Mouse (Mus musculus): ENCODE measurements around the gene Insl6. TPM values are rescaled to one million over a fixed set of nuclear protein-coding genes. Genes with fewer than 3 reads are reported as not detected.
A peak's percentile ranks its signal among the peaks of the same experiment; 100 is the strongest.

Insl6 gene
- polyA plus RNA-seq, 1 experiment from 2014 or later = 1.6 TPM

DNA sequence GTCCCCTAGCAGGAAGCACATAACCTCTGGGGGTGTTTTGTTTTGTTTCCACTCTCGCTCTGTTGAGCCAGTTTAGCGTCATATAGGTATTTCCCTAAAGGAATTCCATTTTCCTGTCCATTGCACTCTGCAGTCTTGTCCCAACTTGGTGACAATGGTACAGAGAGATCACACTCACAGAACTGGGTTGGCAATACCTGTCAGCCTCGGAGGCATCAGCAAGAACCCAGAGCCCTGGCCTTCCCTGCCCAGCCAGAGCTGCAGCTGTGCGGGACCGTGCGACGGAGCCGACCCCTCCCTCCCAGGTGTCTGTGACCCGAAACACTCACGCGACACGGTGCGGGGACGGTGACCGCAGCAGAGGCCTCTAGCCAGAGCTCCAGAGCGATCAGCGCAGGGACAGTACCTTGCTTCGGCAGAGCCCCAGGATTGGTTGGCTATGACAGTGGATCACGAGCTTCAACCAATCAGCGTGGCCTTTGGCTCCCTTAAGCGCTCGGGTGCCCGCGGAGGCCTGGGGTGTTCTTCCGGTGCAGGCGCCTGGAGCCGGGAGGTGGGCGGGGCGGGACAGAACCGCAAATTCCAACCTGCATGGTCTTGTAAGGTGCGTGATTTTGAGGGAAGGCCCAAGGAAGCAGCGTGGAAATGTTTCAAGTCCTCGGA lies 36.4 kb upstream of the Insl6 start:
- Histone ChIP-seq H3K4me3 (ENCODE audit: low read depth, low read length) (peak overlapping the region; percentile 69), H3K9ac (replicated peaks; ENCODE audit: low read depth, low read length) (peak overlapping the region; percentile 78), H3K27me3 (ENCODE audit: control insufficient read depth, insufficient read depth, low read length) (no peaks in the 10 kb centered on the region), H3K9me3 (ENCODE audit: control insufficient read depth, low read length) (no peaks in the 10 kb centered on the region), H3K27ac (ENCODE audit: low read depth, low read length) (peak overlapping the region; percentile 29; the same call in 1 of the 2 replicates), H3K36me3 (ENCODE audit: control insufficient read depth, insufficient read depth, low read length) (peaks cover 5% of the 10 kb centered on the region; the same call in 1 of the 2 replicates), H3K4me2 (ENCODE audit: low read depth, low read length) (peak overlapping the region; percentile 53), H3K4me1 (ENCODE audit: control insufficient read depth, insufficient read depth, low read length) (peaks cover 5% of the 10 kb centered on the region; the same call in 1 of the 2 replicates)
- peak; percentile 100 for ATAC-seq (ENCODE audit: low read depth)
- WGBS = 3% methylated on average over 33 of the region's 33 CpGs

DNA sequence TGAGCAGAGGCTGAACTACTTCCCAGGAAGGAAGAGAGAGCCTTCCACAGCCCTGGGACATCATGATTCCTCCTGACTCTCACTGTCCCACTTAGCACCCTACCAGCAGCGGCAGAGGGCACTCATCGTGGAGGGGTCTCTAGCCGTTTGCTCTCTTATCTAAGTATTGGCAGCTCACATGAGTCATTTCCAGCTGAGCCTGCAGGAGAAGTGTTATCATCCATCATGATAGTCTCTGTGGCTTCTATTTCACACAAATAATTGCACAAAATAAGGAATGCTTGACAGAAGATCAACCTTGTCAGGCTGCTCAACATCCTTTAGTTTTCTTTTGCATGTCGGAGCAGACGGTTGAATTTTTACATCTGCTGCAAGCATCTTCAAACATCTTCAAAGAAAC lies 35.1 kb upstream of the Insl6 start:
- Histone ChIP-seq H3K4me3 (ENCODE audit: low read depth, low read length) (no peak overlapping the region), H3K9me3 (ENCODE audit: control insufficient read depth, low read length) (no peaks in the 10 kb centered on the region), H3K27ac (ENCODE audit: low read depth, low read length) (no peak overlapping the region), H3K4me2 (ENCODE audit: low read depth, low read length) (no peak overlapping the region), H3K36me3 (ENCODE audit: control insufficient read depth, insufficient read depth, low read length) (peaks cover 5% of the 10 kb centered on the region; the same call in 1 of the 2 replicates), H3K27me3 (ENCODE audit: control insufficient read depth, insufficient read depth, low read length) (no peaks in the 10 kb centered on the region), H3K4me1 (ENCODE audit: control insufficient read depth, insufficient read depth, low read length) (peaks cover 5% of the 10 kb centered on the region; the same call in 1 of the 2 replicates), H3K9ac (replicated peaks; ENCODE audit: low read depth, low read length) (no peak overlapping the region)
- ATAC-seq (ENCODE audit: low read depth) = no peak
- WGBS = 90% methylated on average over 5 of the region's 5 CpGs

DNA sequence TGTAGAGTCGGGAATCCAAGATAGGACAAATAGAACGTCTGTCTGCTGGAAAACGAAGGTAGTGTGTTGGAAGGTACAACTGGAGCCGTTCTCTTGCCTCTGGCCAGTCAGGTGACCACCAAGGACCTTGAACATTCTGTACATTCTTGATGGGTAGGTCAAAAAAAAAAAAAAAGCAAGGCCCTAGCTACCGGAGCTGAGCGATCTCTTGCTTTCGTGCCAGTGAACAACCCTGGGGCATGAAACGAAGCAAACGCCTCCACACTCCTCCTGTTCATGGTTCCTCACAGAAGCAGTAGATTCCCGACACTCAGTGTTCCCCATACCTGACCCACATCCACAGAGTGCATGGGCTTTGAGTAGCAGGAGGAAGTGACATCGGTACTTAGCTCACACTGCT lies 31.1 kb upstream of the Insl6 start:
- no peak for ATAC-seq (ENCODE audit: low read depth)
- no peak overlapping the region for H3K4me2 ChIP-seq (ENCODE audit: low read depth, low read length)
- H3K36me3 ChIP-seq (ENCODE audit: control insufficient read depth, insufficient read depth, low read length) = peaks cover 5% of the 10 kb centered on the region; the same call in 1 of the 2 replicates
- WGBS = 92% methylated on average over 11 of the region's 11 CpGs
- H3K4me1 ChIP-seq (ENCODE audit: control insufficient read depth, insufficient read depth, low read length) = no peaks in the 10 kb centered on the region
- no peaks in the 10 kb centered on the region for H3K9me3 ChIP-seq (ENCODE audit: control insufficient read depth, low read length)
- H3K9ac ChIP-seq (replicated peaks; ENCODE audit: low read depth, low read length) = no peak overlapping the region
- no peak overlapping the region for H3K4me3 ChIP-seq (ENCODE audit: low read depth, low read length)
- H3K27ac ChIP-seq (ENCODE audit: low read depth, low read length) = no peak overlapping the region
- no peaks in the 10 kb centered on the region for H3K27me3 ChIP-seq (ENCODE audit: control insufficient read depth, insufficient read depth, low read length)

GRCm38 (mm10) chr19:29354895-29355877 lies 30.0 kb upstream of the Insl6 start:
- 4% methylated on average over 20 of the region's 20 CpGs for WGBS
- peak; percentile 60 for ATAC-seq (ENCODE audit: low read depth)
- H3K9ac ChIP-seq (replicated peaks; ENCODE audit: low read depth, low read length) = no peak overlapping the region
- H3K4me2 ChIP-seq (ENCODE audit: low read depth, low read length) = peak overlapping the region; percentile 47
- H3K9me3 ChIP-seq (ENCODE audit: control insufficient read depth, low read length) = no peaks in the 10 kb centered on the region
- H3K4me1 ChIP-seq (ENCODE audit: control insufficient read depth, insufficient read depth, low read length) = no peaks in the 10 kb centered on the region
- H3K27ac ChIP-seq (ENCODE audit: low read depth, low read length) = no peak overlapping the region
- no peaks in the 10 kb centered on the region for H3K27me3 ChIP-seq (ENCODE audit: control insufficient read depth, insufficient read depth, low read length)
- peak overlapping the region; percentile 1; the same call in 1 of the 2 replicates for H3K4me3 ChIP-seq (ENCODE audit: low read depth, low read length)
- H3K36me3 ChIP-seq (ENCODE audit: control insufficient read depth, insufficient read depth, low read length) = peaks cover 5% of the 10 kb centered on the region; the same call in 1 of the 2 replicates

- whole genome bisulfite sequencing = 13% methylated on average over 5 of the region's 5 CpGs
- Histone ChIP-seq H3K27me3 (ENCODE audit: control insufficient read depth, insufficient read depth, low read length) (no peaks in the 10 kb centered on the region), H3K27ac (ENCODE audit: low read depth, low read length) (no peak overlapping the region), H3K9ac (replicated peaks; ENCODE audit: low read depth, low read length) (no peak overlapping the region), H3K4me3 (ENCODE audit: low read depth, low read length) (no peak overlapping the region), H3K4me2 (ENCODE audit: low read depth, low read length) (no peak overlapping the region), H3K4me1 (ENCODE audit: control insufficient read depth, insufficient read depth, low read length) (no peaks in the 10 kb centered on the region), H3K36me3 (ENCODE audit: control insufficient read depth, insufficient read depth, low read length) (no peaks in the 10 kb centered on the region), H3K9me3 (ENCODE audit: control insufficient read depth, low read length) (no peaks in the 10 kb centered on the region)
- ATAC-seq (ENCODE audit: low read depth) = no peak
Observed at GRCm38 (mm10) chr19:29350991-29351390, 25.8 kb upstream of the Insl6 start.

DNA sequence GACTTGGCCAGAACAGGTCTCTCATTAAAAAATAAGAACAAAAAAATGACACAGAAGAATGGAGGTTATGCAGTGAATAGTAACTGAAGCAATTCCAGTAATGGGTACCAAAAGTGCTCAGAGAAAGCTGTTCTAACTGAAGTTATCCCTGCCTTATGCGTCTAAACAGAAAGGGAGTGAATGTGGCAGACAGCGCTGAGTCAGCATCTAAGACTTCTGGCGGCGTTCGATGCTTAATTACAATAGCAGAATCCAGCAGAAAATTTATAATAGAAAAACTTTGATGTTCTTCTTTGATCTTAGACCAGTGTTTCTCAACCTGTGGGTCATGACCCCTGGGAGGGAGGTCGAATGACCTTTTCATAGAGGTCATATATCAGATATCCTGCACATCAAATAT lies 20.5 kb upstream of the Insl6 start:
- Histone ChIP-seq H3K9ac (replicated peaks; ENCODE audit: low read depth, low read length) (no peak overlapping the region), H3K4me1 (ENCODE audit: control insufficient read depth, insufficient read depth, low read length) (no peaks in the 10 kb centered on the region), H3K9me3 (ENCODE audit: control insufficient read depth, low read length) (no peaks in the 10 kb centered on the region), H3K4me3 (ENCODE audit: low read depth, low read length) (no peak overlapping the region), H3K36me3 (ENCODE audit: control insufficient read depth, insufficient read depth, low read length) (no peaks in the 10 kb centered on the region), H3K27ac (ENCODE audit: low read depth, low read length) (no peak overlapping the region), H3K27me3 (ENCODE audit: control insufficient read depth, insufficient read depth, low read length) (no peaks in the 10 kb centered on the region), H3K4me2 (ENCODE audit: low read depth, low read length) (no peak overlapping the region)
- WGBS = 81% methylated on average over 6 of the region's 6 CpGs
- ATAC-seq (ENCODE audit: low read depth) = no peak

- no peak overlapping the region for H3K27ac ChIP-seq (ENCODE audit: low read depth, low read length)
- no peak for ATAC-seq (ENCODE audit: low read depth)
- no peaks in the 10 kb centered on the region for H3K36me3 ChIP-seq (ENCODE audit: control insufficient read depth, insufficient read depth, low read length)
- no peaks in the 10 kb centered on the region for H3K27me3 ChIP-seq (ENCODE audit: control insufficient read depth, insufficient read depth, low read length)
- no peak overlapping the region for H3K9ac ChIP-seq (replicated peaks; ENCODE audit: low read depth, low read length)
- H3K4me2 ChIP-seq (ENCODE audit: low read depth, low read length) = no peak overlapping the region
- H3K9me3 ChIP-seq (ENCODE audit: control insufficient read depth, low read length) = no peaks in the 10 kb centered on the region
- no peak overlapping the region for H3K4me3 ChIP-seq (ENCODE audit: low read depth, low read length)
- no peaks in the 10 kb centered on the region for H3K4me1 ChIP-seq (ENCODE audit: control insufficient read depth, insufficient read depth, low read length)
Observed at GRCm38 (mm10) chr19:29344868-29345267, 19.7 kb upstream of the Insl6 start.

DNA sequence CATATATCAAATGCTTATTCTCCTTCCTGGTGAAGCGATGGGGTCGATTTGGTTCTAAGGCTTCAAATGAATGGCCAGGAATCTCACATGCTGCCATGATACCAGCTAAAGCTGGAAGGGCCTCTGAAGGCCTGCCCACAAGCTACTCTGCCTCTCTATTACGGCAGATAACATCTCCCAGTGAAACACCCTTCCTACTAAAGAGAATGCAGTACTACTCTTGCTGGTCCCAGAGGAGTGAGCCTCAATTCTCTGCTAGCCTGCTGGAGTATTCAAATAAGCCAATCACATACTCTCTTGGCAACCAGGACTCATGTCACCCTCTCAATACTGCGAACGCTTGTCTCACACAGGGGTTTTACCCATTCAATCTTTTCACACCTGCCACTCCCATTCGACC lies 17.1 kb upstream of the Insl6 start:
- Histone ChIP-seq H3K4me3 (ENCODE audit: low read depth, low read length) (no peak overlapping the region), H3K4me2 (ENCODE audit: low read depth, low read length) (no peak overlapping the region), H3K36me3 (ENCODE audit: control insufficient read depth, insufficient read depth, low read length) (no peaks in the 10 kb centered on the region), H3K27me3 (ENCODE audit: control insufficient read depth, insufficient read depth, low read length) (no peaks in the 10 kb centered on the region), H3K9ac (replicated peaks; ENCODE audit: low read depth, low read length) (no peak overlapping the region), H3K27ac (ENCODE audit: low read depth, low read length) (no peak overlapping the region), H3K4me1 (ENCODE audit: control insufficient read depth, insufficient read depth, low read length) (no peaks in the 10 kb centered on the region), H3K9me3 (ENCODE audit: control insufficient read depth, low read length) (no peaks in the 10 kb centered on the region)
- WGBS = 90% methylated on average over 6 of the region's 6 CpGs
- no peak for ATAC-seq (ENCODE audit: low read depth)

DNA sequence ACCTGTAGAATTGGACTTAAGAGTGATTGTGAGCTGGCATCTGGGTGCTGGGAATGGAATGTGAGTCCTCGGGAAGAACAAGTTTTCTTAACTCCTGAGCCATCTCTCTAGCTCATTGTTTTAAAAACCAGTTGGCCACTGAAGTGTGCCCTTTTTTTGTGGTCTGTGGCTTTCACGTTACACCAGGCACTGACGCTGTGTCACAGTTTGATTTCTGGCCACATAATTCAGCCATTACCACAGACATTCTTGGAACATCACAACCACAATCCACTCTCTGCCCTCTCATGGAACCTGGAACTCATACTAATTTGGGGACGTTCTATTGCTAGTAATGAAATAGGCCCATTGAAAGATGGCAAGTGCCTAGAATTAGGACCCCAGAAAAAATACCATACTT lies 15.9 kb upstream of the Insl6 start:
- ATAC-seq (ENCODE audit: low read depth) = no peak
- Histone ChIP-seq H3K27me3 (ENCODE audit: control insufficient read depth, insufficient read depth, low read length) (no peaks in the 10 kb centered on the region), H3K36me3 (ENCODE audit: control insufficient read depth, insufficient read depth, low read length) (no peaks in the 10 kb centered on the region), H3K9ac (replicated peaks; ENCODE audit: low read depth, low read length) (no peak overlapping the region), H3K4me1 (ENCODE audit: control insufficient read depth, insufficient read depth, low read length) (no peaks in the 10 kb centered on the region), H3K4me3 (ENCODE audit: low read depth, low read length) (no peak overlapping the region), H3K4me2 (ENCODE audit: low read depth, low read length) (no peak overlapping the region), H3K9me3 (ENCODE audit: control insufficient read depth, low read length) (no peaks in the 10 kb centered on the region), H3K27ac (ENCODE audit: low read depth, low read length) (no peak overlapping the region)
- WGBS = 76% methylated on average over 4 of the region's 4 CpGs

All from neural tube, embryonic 14.5 days (tissue).